Mouse (Mus musculus) liver, embryonic 14.5 days (tissue): ENCODE measurements around the gene Pik3r2. TPM values are rescaled to one million over a fixed set of nuclear protein-coding genes. Genes with fewer than 3 reads are reported as not detected.

Experiments
- ATAC-seq: fragments of 200-750 bp; cut with Nextera tagmentation; 2 replicates; pipeline ENCODE4 v1.8.0; 2017; ENCODE audit warnings: moderate number of reproducible peaks, mild to moderate bottlenecking, moderate library complexity; ENCODE audit not compliant: insufficient read depth
- DNase-seq, 3 experiments: peaks; one replicate each; pipeline ENCODE4 v3.0.0-alpha.2; 2012 to 2013; ENCODE audit warnings: low read depth in 3 of 3, low spot score in 3 of 3
- H3K27ac ChIP-seq: fragments of 300-500 bp; sonication (generic); 2 replicates; pipeline ENCODE4 v1.5.1; 2014; ENCODE audit warnings: moderate library complexity, mild to moderate bottlenecking, control low read depth, inconsistent platforms
- H3K27me3 ChIP-seq: fragments of 300-500 bp; sonication (generic); 2 replicates; pipeline ENCODE4 v1.6.1; 2014; ENCODE audit warnings: mild to moderate bottlenecking, low read length, moderate library complexity; ENCODE audit not compliant: control insufficient read depth, insufficient read depth
- H3K36me3 ChIP-seq: fragments of 300-500 bp; sonication (generic); replicated peaks from 2 replicates; pipeline ENCODE4 v1.6.1; 2014; ENCODE audit warnings: low read depth; ENCODE audit not compliant: control insufficient read depth, insufficient read depth
- H3K4me1 ChIP-seq, 2 experiments: fragments of 200-500 bp in 1 of 2; fragments of 300-500 bp in 1 of 2; sonication (generic) in 1 of 2; replicated peaks; 2 replicates each; pipeline ENCODE4 v1.6.1; 2012 to 2014; ENCODE audit warnings: antibody characterized with exemption in 1 of 2, inconsistent platforms in 1 of 2, low read length in 1 of 2; ENCODE audit not compliant: control insufficient read depth in 2 of 2, insufficient read depth in 2 of 2
- H3K4me2 ChIP-seq: fragments of 300-500 bp; sonication (generic); 2 replicates; pipeline ENCODE4 v1.6.1; 2014; ENCODE audit warnings: low read depth, mild to moderate bottlenecking, control low read depth, moderate library complexity
- H3K4me3 ChIP-seq, 2 experiments: fragments of 200-500 bp in 1 of 2; fragments of 300-500 bp in 1 of 2; sonication (generic) in 1 of 2; 2 replicates each; pipeline ENCODE4 v1.5.1; 2012 to 2014; ENCODE audit warnings: low read depth in 2 of 2, low read length in 2 of 2, mild to moderate bottlenecking in 2 of 2, control low read depth in 1 of 2, inconsistent platforms in 1 of 2, moderate library complexity in 1 of 2; ENCODE audit not compliant: insufficient read depth in 1 of 2
- H3K9ac ChIP-seq: fragments of 300-500 bp; sonication (generic); replicated peaks from 2 replicates; pipeline ENCODE4 v1.6.1; 2014; ENCODE audit warnings: mild to moderate bottlenecking, control low read depth, moderate library complexity
- H3K9me3 ChIP-seq: fragments of 300-500 bp; sonication (generic); 2 replicates; pipeline ENCODE4 v1.6.1; 2016; ENCODE audit warnings: low read length, mixed read lengths; ENCODE audit not compliant: control insufficient read depth
- CTCF ChIP-seq: IDR thresholded peaks from 2 replicates; pipeline ENCODE4 v1.5.1; 2016; ENCODE audit warnings: antibody characterized with exemption, low read depth, control low read depth
- EP300 ChIP-seq: IDR thresholded peaks from 2 replicates; pipeline ENCODE4 v1.6.1; 2016; ENCODE audit warnings: antibody characterized with exemption, low read depth
- WGBS: fragments of 180-500 bp; shearing (Covaris S2); extraction: QIAGEN DNeasy Blood & Tissue Kit; methylation state at CpG from one replicate; pipeline ENCODE4 v1.1.7; 2014; ENCODE audit not compliant: insufficient replicate concordance; 5-methylcytosine and 5-hydroxymethylcytosine counted together
- polyA plus RNA-seq, 2 experiments: library from polyadenylated mRNA; depleted of rRNA in 1 of 2; stranded (reverse) in 1 of 2; unstranded in 1 of 2; fragments of >200 nt; fragmentation: Nextera tagmentation in 1 of 2; extraction: Ambion mirVana in 1 of 2; gene quantifications; 2 replicates each; pipeline versions ENCODE4 v1.2.1 to v1.2.3; 2012 to 2014

Pik3r2 gene
- polyA plus RNA-seq, 2 experiments: 8.2 to 17.5 TPM

- H3K36me3 ChIP-seq: no peaks in the 10 kb centered on the region
- no peak for TF ChIP-seq CTCF
- no peak for TF ChIP-seq EP300
- DNase-seq (no peak), ATAC-seq (no peak)
- H3K4me2 ChIP-seq: no peak overlapping the region
- no peak overlapping the region for H3K9ac ChIP-seq
- peaks cover 32% of the 10 kb centered on the region for H3K27me3 ChIP-seq
- H3K4me3 ChIP-seq: no peak overlapping the region
- no peaks in the 10 kb centered on the region for H3K9me3 ChIP-seq
- 0 out of 4 replicates have a peak, but pooled peaks cover 0 to 2% of the 10 kb centered on the region in 2 experiments for H3K4me1 ChIP-seq
- H3K27ac ChIP-seq: no peak overlapping the region
- 66% methylated on average over 4 of the region's 4 CpGs for WGBS
These were observed 45.6 kb downstream of the Pik3r2 start for GRCm38 (mm10) chr8:70730956-70731355.

- TF ChIP-seq CTCF: peak; percentile 61; the same call in 1 of the 2 replicates
- no peak for TF ChIP-seq EP300
- Histone ChIP-seq H3K27ac (no peak overlapping the region), H3K4me2 (peak overlapping the region; percentile 53), H3K9ac (no peak overlapping the region), H3K36me3 (no peaks in the 10 kb centered on the region), H3K4me3 (peak overlapping the region; percentile 17 to 24; a peak in 2 of 4 replicates), H3K9me3 (no peaks in the 10 kb centered on the region), H3K27me3 (peaks cover 32% of the 10 kb centered on the region), H3K4me1 (0 out of 4 replicates have a peak, but pooled peaks cover 0 to 2% of the 10 kb centered on the region in 2 experiments)
- 2% methylated on average over 34 of the region's 34 CpGs for WGBS
- no peak for DNase-seq
- no peak for ATAC-seq
These were observed 46.6 kb downstream of the Pik3r2 start for GRCm38 (mm10) chr8:70729808-70730475.

GRCm38 (mm10) chr8:70726721-70727120, 49.8 kb downstream of the Pik3r2 start:
- Histone ChIP-seq H3K36me3 (no peaks in the 10 kb centered on the region), H3K4me2 (no peak overlapping the region), H3K4me3 (no peak overlapping the region), H3K4me1 (0 out of 4 replicates have a peak, but pooled peaks cover 0 to 2% of the 10 kb centered on the region in 2 experiments), H3K27me3 (peaks cover 32% of the 10 kb centered on the region), H3K27ac (no peak overlapping the region), H3K9me3 (no peaks in the 10 kb centered on the region), H3K9ac (no peak overlapping the region)
- DNase-seq (no peak), ATAC-seq (no peak)
- TF ChIP-seq CTCF (no peak), EP300 (no peak)
- WGBS: 37% methylated on average over 11 of the region's 11 CpGs

GRCm38 (mm10) chr8:70725792-70726447, 50.6 kb downstream of the Pik3r2 start:
- H3K27ac ChIP-seq: no peak overlapping the region
- peaks cover 32% of the 10 kb centered on the region for H3K27me3 ChIP-seq
- H3K9me3 ChIP-seq: no peaks in the 10 kb centered on the region
- 23% methylated on average over 14 of the region's 14 CpGs for WGBS
- H3K4me2 ChIP-seq: no peak overlapping the region
- H3K4me3 ChIP-seq: no peak overlapping the region
- ATAC-seq: no peak
- no peaks in the 10 kb centered on the region for H3K36me3 ChIP-seq
- DNase-seq: no peak
- H3K4me1 ChIP-seq: 0 out of 4 replicates have a peak, but pooled peaks cover 0 to 2% of the 10 kb centered on the region in 2 experiments
- no peak for TF ChIP-seq CTCF
- TF ChIP-seq EP300: no peak
- H3K9ac ChIP-seq: no peak overlapping the region

- no peak overlapping the region for H3K9ac ChIP-seq
- no peaks in the 10 kb centered on the region for H3K9me3 ChIP-seq
- no peaks in the 10 kb centered on the region for H3K4me1 ChIP-seq
- peak overlapping the region; percentile 16; the same call in 1 of the 2 replicates for H3K4me2 ChIP-seq
- TF ChIP-seq CTCF: no peak
- TF ChIP-seq EP300: no peak
- peaks cover 20% of the 10 kb centered on the region for H3K27me3 ChIP-seq
- 57% methylated on average over 12 of the region's 12 CpGs for WGBS
- DNase-seq: no peak
- peak overlapping the region; percentile 5; the same call in 1 of the 2 replicates for H3K27ac ChIP-seq
- H3K4me3 ChIP-seq: no peak overlapping the region
- no peaks in the 10 kb centered on the region for H3K36me3 ChIP-seq
- ATAC-seq: no peak
These were observed 52.3 kb downstream of the Pik3r2 start for GRCm38 (mm10) chr8:70724216-70724615.
